Mouse (Mus musculus): ENCODE results near the gene Spock2.

- no peak for TF ChIP-seq EP300 (optimal IDR thresholded peaks at IDR 0.05)
- no peak for TF ChIP-seq CTCF (IDR thresholded peaks at IDR 0.05; ENCODE audit: low read depth)
Measured at GRCm38 (mm10) chr10:60168960-60169359, 62.9 kb downstream of the Spock2 start.

All from stomach, postnatal 0 days (tissue).